Mouse (Mus musculus) hindbrain, embryonic 10.5 days (tissue): ENCODE measurements at regions not wholly inside any gene's neighbourhood (a gene's known extent, or its start where the extent isn't known, plus 50 kb on each side); places are given as distances from the start of the nearest gene placed in this dataset.
A peak's percentile ranks its signal among the peaks of the same experiment; 100 is the strongest.

Source experiments
- DNase-seq: peaks from one replicate; pipeline ENCODE4 v3.0.0-alpha.2; 2017; ENCODE audit warnings: low spot score
- H3K27ac ChIP-seq: fragments of 300-500 bp; sonication (generic); 2 replicates; pipeline ENCODE4 v1.5.1; 2016; ENCODE audit warnings: mild to moderate bottlenecking, moderate library complexity
- H3K27me3 ChIP-seq: fragments of 300-500 bp; sonication (generic); 2 replicates; pipeline ENCODE4 v1.6.1; 2016; ENCODE audit warnings: mild to moderate bottlenecking; ENCODE audit not compliant: poor library complexity, insufficient read depth, severe bottlenecking
- H3K36me3 ChIP-seq: fragments of 300-500 bp; sonication (generic); 2 replicates; pipeline ENCODE4 v1.6.1; 2016; ENCODE audit warnings: mild to moderate bottlenecking, moderate library complexity
- H3K4me1 ChIP-seq: fragments of 300-500 bp; sonication (generic); replicated peaks from 2 replicates; pipeline ENCODE4 v1.6.1; 2016; ENCODE audit warnings: mild to moderate bottlenecking
- H3K4me3 ChIP-seq: fragments of 300-500 bp; sonication (generic); 2 replicates; pipeline ENCODE4 v1.5.1; 2016; ENCODE audit warnings: mild to moderate bottlenecking, moderate library complexity
- H3K9me3 ChIP-seq: fragments of 300-500 bp; sonication (generic); 2 replicates; pipeline ENCODE4 v1.6.1; 2016; ENCODE audit warnings: mild to moderate bottlenecking, moderate library complexity
- WGBS: fragments of 180-500 bp; shearing (Covaris S2); methylation state at CpG from one replicate; pipeline ENCODE4 v1.1.7; 2016; 5-methylcytosine and 5-hydroxymethylcytosine counted together

GRCm38 (mm10) chr3:66646251-66646650 lies 334.9 kb upstream of the Rsrc1 start:
- Histone ChIP-seq H3K27me3 (no peaks in the 10 kb centered on the region), H3K4me1 (no peaks in the 10 kb centered on the region; the same call in 1 of the 2 replicates), H3K9me3 (no peaks in the 10 kb centered on the region), H3K4me3 (no peak overlapping the region), H3K27ac (no peak overlapping the region), H3K36me3 (no peaks in the 10 kb centered on the region)
- 48% methylated on average over 4 of the region's 4 CpGs for WGBS
- no peak for DNase-seq

DNA sequence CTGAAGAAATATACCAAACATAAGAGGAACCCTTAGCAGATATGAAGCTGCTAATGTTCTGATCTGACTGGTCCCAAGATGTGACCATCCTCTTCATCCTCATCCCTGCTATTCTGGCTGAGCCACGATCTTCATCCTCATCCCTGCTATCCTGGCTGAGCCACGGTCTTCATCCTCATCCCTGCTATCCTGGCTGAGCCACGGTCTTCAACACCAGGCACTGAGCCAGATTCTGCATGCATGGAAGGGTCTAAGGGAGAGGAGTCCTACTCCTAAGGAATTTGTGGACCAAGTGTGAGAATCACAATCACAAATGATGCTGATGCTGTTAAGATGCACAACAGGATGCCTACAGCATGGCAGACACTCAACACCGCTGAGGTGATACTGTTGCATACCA lies 331.9 kb upstream of the Rsrc1 start:
- H3K36me3 ChIP-seq = no peaks in the 10 kb centered on the region
- WGBS = 93% methylated on average over 4 of the region's 4 CpGs
- no peaks in the 10 kb centered on the region for H3K27me3 ChIP-seq
- DNase-seq = no peak
- H3K4me1 ChIP-seq = no peaks in the 10 kb centered on the region; the same call in 1 of the 2 replicates
- no peak overlapping the region for H3K4me3 ChIP-seq
- no peaks in the 10 kb centered on the region for H3K9me3 ChIP-seq
- no peak overlapping the region for H3K27ac ChIP-seq

DNA sequence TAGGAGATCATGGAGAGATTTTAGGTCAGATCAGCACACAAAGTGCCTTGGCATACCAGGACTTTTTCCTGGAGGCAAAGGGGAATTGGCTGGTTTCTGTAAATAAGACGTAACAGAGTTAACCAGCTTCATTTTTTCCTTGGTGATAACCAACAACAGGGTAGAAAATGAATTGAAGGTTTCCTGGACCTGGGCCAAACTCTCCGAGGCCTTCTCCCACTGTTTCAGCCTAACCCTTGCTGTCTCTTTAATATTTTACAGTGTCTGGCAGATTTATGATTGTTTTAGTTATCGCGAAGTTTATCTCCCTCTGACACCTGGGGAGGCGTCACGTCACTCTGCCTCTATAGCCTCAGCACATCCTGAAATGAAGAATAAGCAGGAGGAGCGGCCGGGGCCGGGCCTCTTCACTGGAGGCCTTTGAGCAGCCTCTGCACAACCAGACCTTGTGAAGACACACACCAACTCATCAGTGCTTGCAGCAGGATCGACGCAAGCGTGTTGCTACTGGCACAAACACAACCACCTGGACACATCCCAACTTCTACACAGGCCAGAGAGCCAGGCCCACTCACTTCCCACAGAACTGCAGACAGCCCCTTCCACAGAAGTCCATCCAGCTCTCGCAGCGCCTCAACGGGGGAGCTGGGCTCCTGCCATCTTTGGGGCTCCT lies 331.0 kb upstream of the Rsrc1 start:
- 95% methylated on average over 15 of the region's 15 CpGs for WGBS
- Histone ChIP-seq H3K4me3 (no peak overlapping the region), H3K4me1 (no peaks in the 10 kb centered on the region; the same call in 1 of the 2 replicates), H3K27me3 (no peaks in the 10 kb centered on the region), H3K27ac (0 out of 2 replicates have a peak overlapping the region, but pooled peaks have one; percentile 18), H3K36me3 (no peaks in the 10 kb centered on the region), H3K9me3 (no peaks in the 10 kb centered on the region)
- DNase-seq = no peak

- Histone ChIP-seq H3K27ac (0 out of 2 replicates have a peak overlapping the region, but pooled peaks have one; percentile 18), H3K9me3 (no peaks in the 10 kb centered on the region), H3K4me3 (no peak overlapping the region), H3K36me3 (no peaks in the 10 kb centered on the region), H3K27me3 (no peaks in the 10 kb centered on the region), H3K4me1 (no peaks in the 10 kb centered on the region; the same call in 1 of the 2 replicates)
- no peak for DNase-seq
- WGBS = 58% methylated on average over 16 of the region's 16 CpGs
Measured at GRCm38 (mm10) chr3:66650749-66651472, 330.3 kb upstream of the Rsrc1 start.

GRCm38 (mm10) chr3:66652139-66652846 lies 328.9 kb upstream of the Rsrc1 start:
- no peaks in the 10 kb centered on the region for H3K27me3 ChIP-seq
- no peaks in the 10 kb centered on the region; the same call in 1 of the 2 replicates for H3K4me1 ChIP-seq
- H3K9me3 ChIP-seq = no peaks in the 10 kb centered on the region
- DNase-seq = no peak
- no peak overlapping the region for H3K4me3 ChIP-seq
- no peak overlapping the region; the same call in 1 of the 2 replicates for H3K27ac ChIP-seq
- no peaks in the 10 kb centered on the region for H3K36me3 ChIP-seq
- 92% methylated on average over 7 of the region's 7 CpGs for WGBS

DNA sequence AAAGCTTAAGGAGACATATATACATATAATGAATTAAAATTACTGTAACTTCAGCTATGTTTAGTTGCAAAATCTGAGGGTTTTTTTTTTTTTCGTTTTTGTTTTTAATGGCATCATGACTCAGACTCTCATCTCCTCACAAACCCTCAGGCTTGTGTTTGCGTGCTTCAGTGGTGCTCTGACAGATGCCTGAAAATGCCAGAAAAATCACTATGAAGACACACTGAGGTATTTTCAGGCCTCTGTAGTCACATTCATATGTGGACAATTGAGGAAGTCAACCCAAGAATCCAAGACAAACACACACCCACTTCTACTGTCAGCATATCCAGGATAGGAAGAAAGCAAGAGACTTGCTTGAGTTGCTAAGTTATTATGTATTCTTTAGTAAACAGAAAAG lies 327.2 kb upstream of the Rsrc1 start:
- no peak for DNase-seq
- H3K9me3 ChIP-seq = no peaks in the 10 kb centered on the region
- H3K4me3 ChIP-seq = no peak overlapping the region
- H3K4me1 ChIP-seq = no peaks in the 10 kb centered on the region; the same call in 1 of the 2 replicates
- H3K36me3 ChIP-seq = no peaks in the 10 kb centered on the region
- H3K27me3 ChIP-seq = no peaks in the 10 kb centered on the region
- 70% methylated on average over 2 of the region's 2 CpGs for WGBS
- H3K27ac ChIP-seq = no peak overlapping the region

GRCm38 (mm10) chr3:66654860-66655259 lies 326.3 kb upstream of the Rsrc1 start:
- H3K27ac ChIP-seq = no peak overlapping the region
- no peak for DNase-seq
- H3K27me3 ChIP-seq = no peaks in the 10 kb centered on the region
- H3K36me3 ChIP-seq = no peaks in the 10 kb centered on the region
- no peak overlapping the region for H3K4me3 ChIP-seq
- no peaks in the 10 kb centered on the region; the same call in 1 of the 2 replicates for H3K4me1 ChIP-seq
- H3K9me3 ChIP-seq = no peaks in the 10 kb centered on the region
- WGBS = 64% methylated on average over 1 of the region's 1 CpGs

DNA sequence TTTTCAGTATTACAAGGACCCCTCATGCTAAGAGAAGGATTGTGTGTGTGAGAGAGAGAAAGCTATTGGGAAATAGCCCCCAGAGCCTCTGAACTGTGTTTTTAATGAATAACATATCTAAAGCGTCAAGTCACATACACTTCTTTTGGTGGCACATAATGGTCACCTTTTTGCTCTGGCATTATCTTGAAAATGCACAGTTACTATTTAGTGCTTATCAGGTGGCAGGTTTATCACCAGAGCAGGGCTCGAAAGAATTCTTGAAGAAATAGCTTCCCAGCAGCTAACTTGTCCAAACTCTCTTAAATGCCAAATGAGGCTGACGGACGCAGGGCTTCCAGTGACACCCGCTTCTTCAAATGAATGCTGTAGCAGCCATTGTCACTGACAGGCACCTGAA lies 324.7 kb upstream of the Rsrc1 start:
- Histone ChIP-seq H3K36me3 (no peaks in the 10 kb centered on the region), H3K4me1 (no peaks in the 10 kb centered on the region), H3K9me3 (no peaks in the 10 kb centered on the region), H3K27ac (no peak overlapping the region), H3K4me3 (no peak overlapping the region), H3K27me3 (no peaks in the 10 kb centered on the region)
- whole genome bisulfite sequencing = 89% methylated on average over 5 of the region's 5 CpGs
- DNase-seq = no peak

- DNase-seq = no peak
- no peaks in the 10 kb centered on the region for H3K36me3 ChIP-seq
- H3K4me1 ChIP-seq = no peaks in the 10 kb centered on the region
Measured at GRCm38 (mm10) chr3:66660555-66660954, 320.6 kb upstream of the Rsrc1 start.

GRCm38 (mm10) chr3:66661826-66662618 lies 319.2 kb upstream of the Rsrc1 start:
- Histone ChIP-seq H3K4me3 (no peak overlapping the region), H3K36me3 (no peaks in the 10 kb centered on the region), H3K27me3 (no peaks in the 10 kb centered on the region), H3K9me3 (no peaks in the 10 kb centered on the region), H3K27ac (no peak overlapping the region), H3K4me1 (no peaks in the 10 kb centered on the region)
- no peak for DNase-seq
- WGBS = 80% methylated on average over 8 of the region's 8 CpGs

More at GRCm38 (mm10) chr3:66660555-66660954, 320.6 kb upstream of the Rsrc1 start:
- no peak overlapping the region for H3K27ac ChIP-seq
- H3K4me3 ChIP-seq = no peak overlapping the region
- no peaks in the 10 kb centered on the region for H3K27me3 ChIP-seq
- H3K9me3 ChIP-seq = no peaks in the 10 kb centered on the region
- WGBS = 65% methylated on average over 5 of the region's 5 CpGs

DNA sequence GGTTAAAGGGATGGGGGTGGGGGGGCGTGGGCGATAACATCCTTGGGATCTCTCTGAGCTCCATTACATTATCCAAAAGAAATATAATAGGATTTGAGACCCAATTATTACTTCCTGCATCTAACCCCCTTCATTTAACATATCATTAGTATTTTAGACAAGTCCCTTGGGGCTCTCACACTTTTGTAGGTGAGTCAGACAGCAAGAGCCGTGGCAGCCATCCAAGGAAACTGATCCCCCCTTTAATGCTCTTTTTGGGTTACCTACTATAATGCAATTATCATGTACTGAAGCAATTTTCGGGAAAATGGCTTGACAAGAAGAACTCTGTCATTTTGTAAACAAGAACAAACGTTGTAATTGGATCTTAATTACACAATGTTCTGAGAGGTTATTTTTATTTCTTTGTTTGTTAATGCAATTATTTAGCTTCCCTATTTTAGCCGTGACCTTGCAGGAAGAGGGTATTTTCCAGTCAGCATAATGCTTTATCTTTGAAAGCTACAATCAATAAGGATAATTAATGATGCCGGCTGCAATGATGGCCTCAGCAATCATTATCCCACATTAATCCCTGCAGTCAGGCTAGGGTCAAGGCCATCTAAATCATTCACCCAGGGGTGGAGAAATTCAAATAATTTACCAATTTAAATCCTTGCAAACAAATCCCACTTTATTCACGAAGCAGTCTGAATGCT lies 297.5 kb upstream of the Rsrc1 start:
- no peak overlapping the region for H3K4me3 ChIP-seq
- WGBS = 78% methylated on average over 8 of the region's 8 CpGs
- no peaks in the 10 kb centered on the region for H3K9me3 ChIP-seq
- no peak overlapping the region for H3K27ac ChIP-seq
- no peaks in the 10 kb centered on the region for H3K27me3 ChIP-seq
- H3K36me3 ChIP-seq = no peaks in the 10 kb centered on the region
- no peaks in the 10 kb centered on the region for H3K4me1 ChIP-seq
- no peak for DNase-seq
